Mouse (Mus musculus): ENCODE results near the gene Fam3a. TPM values are rescaled to one million over a fixed set of nuclear protein-coding genes. Genes with fewer than 3 reads are reported as not detected.

Fam3a gene
- polyA plus RNA-seq (2016; fragmentation: Nextera tagmentation; extraction: Ambion mirVana): 24.0 and 28.4 TPM in 2 replicates

DNA sequence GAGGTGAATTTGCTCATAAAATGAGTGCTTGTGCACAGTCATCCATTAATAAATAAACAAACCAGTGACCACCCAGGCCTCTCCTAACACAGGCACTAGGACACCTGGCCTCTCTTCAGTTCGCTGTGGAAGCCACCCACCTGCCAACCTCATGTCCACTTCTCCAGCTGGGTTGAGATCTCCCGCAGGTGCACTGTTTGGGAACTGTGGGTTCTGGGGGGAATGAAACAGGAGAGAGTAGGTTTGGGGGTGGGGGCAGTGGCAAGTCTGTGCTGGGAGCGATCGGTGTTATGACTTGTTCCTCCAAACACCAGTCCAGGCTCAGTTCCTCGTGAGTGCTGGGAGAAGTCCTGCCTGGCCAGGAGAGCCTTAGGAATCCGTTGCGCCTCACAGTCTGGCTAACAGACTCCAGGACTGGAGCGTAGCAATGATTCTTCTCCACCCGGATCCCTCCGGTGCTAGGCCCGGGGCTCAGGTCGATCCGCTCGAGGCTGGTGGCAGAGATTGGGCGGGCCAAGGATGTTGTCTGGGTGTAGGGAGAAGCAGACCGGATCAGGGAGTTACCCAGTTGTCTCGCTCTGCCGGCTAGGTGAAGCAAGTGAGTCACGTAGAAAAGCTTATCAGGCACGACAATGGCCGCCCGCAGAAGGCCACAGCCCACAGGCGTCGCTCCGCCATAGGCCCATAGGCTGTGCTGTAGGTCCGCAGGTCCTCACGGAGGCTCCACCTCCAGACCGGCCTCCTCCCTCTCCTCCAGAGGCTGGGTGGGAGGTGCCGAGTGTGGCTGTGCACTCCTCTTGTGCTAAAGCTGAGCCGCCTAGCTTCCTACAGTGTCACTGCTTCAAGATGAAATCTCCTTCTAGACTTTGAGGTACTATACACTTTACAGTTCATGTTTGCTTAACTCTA, at the start of gene Fam3a, which contains the start of gene Ikbkg:
Gene Fam3a, minus strand, starts transcription at position 738 of the 909 bp plus-strand sequence.
Gene Ikbkg, plus strand, starts transcription at position 756 of the 909 bp plus-strand sequence.
- peaks cover 7% of the 10 kb centered on the region for H3K4me1 ChIP-seq
- H3K27me3 ChIP-seq (ENCODE audit: low read depth, poor library complexity, severe bottlenecking): peaks cover 12% of the 10 kb centered on the region; the same call in 1 of the 2 replicates
- 17% methylated on average over 30 of the region's 30 CpGs for WGBS
- H3K9me3 ChIP-seq (replicated peaks): no peaks in the 10 kb centered on the region
- H3K27ac ChIP-seq: peak within 1 kb of the TSS; percentile 93
- H3K36me3 ChIP-seq: peaks cover 7% of the 10 kb centered on the region; the same call in 1 of the 2 replicates
- DNase-seq (ENCODE audit: low spot score): peak; percentile 73
- H3K4me3 ChIP-seq: peak within 1 kb of the TSS; percentile 60

DNA sequence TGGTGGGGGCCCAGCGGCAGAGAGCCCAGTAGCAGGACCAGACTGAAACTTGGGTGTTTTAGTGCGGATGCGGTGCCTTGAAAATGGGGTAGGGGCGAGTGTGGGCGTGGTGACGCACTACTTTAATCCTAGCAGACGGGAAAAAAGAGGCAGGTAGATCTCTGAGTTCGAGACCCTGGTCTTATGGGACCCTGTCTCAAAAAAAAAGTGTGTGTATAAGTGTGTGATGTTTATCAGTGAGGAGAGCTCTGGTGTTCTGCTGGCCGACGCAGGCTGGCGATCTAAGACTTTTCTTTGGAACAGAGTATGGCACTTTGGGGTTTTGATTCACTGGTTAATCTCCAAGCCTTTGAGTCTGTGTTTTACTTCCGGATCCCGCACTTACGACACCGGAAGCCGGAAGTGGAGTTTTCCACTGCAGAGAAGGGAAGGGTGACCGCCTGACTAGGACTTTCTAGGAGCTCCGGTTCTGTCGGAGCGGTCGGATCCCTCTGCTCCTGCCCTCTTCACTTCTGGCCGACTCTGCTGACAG, 36.3 kb upstream of the Fam3a start:
- peaks cover 6% of the 10 kb centered on the region; the same call in 1 of the 2 replicates for H3K27me3 ChIP-seq (ENCODE audit: low read depth, poor library complexity, severe bottlenecking)
- DNase-seq (ENCODE audit: low spot score): peak; percentile 76
- H3K27ac ChIP-seq: peak overlapping the region; percentile 84
- H3K9me3 ChIP-seq (replicated peaks): no peaks in the 10 kb centered on the region
- H3K4me3 ChIP-seq: peak overlapping the region; percentile 61
- peaks cover 16% of the 10 kb centered on the region for H3K36me3 ChIP-seq
- H3K4me1 ChIP-seq: no peaks in the 10 kb centered on the region; the same call in 1 of the 2 replicates
- 11% methylated on average over 22 of the region's 22 CpGs for WGBS

DNA sequence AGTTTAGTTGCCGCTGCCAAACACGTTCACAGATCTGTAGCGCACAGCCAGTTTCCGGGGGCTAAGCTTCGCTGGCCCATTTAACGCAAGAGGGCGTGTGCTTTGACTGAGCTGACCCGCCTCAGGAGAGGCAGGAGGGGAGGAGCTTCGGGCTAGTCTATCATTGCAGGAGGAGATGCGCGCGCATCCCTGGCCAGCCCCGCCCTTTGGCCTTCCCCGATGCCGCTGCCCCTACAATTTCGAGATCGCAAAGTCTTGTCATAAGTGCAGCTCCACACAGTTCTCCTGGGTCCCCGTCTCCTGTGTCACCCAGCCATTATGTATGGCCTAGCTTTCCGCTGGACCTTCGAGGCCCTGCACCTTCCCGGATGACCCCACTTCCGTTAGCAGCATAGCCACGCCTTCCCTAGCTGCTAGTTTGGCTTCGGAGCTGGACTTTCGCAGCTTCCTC, 35.8 kb upstream of the Fam3a start, which contains the start of gene G6pdx:
Gene G6pdx, minus strand, starts transcription at position 369 of the 451 bp plus-strand sequence.
- Histone ChIP-seq H3K27ac (peak within 1 kb of the TSS; percentile 84), H3K9me3 (replicated peaks) (no peaks in the 10 kb centered on the region), H3K4me3 (peak within 1 kb of the TSS; percentile 61), H3K4me1 (no peaks in the 10 kb centered on the region; the same call in 1 of the 2 replicates), H3K27me3 (ENCODE audit: low read depth, poor library complexity, severe bottlenecking) (peaks cover 6% of the 10 kb centered on the region; the same call in 1 of the 2 replicates), H3K36me3 (peaks cover 11% of the 10 kb centered on the region)
- WGBS: 19% methylated on average over 25 of the region's 25 CpGs
- DNase-seq (ENCODE audit: low spot score): peak; percentile 82

DNA sequence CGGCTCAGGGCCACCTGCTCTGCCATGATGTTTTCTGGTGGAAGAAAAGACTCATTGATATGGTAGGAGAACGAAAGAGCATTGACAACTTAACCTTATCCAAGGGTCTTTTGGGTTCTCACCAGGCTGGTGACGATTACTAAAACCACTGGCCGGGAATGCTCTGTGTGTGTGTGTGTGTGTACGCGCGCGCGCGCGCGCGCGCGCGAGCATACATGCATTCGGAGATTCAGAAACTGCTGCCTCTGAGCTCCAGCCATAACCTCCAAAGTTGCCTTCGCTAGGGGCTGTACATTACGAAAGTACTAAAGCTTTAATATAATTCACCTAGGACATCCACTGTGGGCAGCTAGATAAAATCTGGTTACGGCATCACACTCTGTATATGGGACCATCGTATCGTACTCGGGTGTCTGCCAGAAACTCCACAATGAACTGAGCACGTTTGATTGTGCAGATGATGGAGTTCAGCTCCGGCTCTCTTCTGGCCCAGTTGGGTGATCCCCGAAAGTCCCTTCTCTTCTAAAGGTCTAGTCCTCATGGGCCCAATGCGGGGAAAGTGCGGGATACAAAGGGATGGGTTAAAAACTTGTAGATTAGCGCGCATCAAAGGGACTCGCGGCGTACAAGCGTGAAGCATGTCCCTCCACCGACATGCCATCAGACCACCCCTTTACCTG, 35.2 kb upstream of the Fam3a start:
- DNase-seq (ENCODE audit: low spot score): peak; percentile 30
- 14% methylated on average over 35 of the region's 35 CpGs for WGBS
- Histone ChIP-seq H3K9me3 (replicated peaks) (no peaks in the 10 kb centered on the region), H3K4me1 (no peaks in the 10 kb centered on the region; the same call in 1 of the 2 replicates), H3K27me3 (ENCODE audit: low read depth, poor library complexity, severe bottlenecking) (peaks cover 6% of the 10 kb centered on the region; the same call in 1 of the 2 replicates), H3K36me3 (peaks cover 6% of the 10 kb centered on the region; the same call in 1 of the 2 replicates), H3K4me3 (peak overlapping the region; percentile 61), H3K27ac (peak overlapping the region; percentile 84)

DNA sequence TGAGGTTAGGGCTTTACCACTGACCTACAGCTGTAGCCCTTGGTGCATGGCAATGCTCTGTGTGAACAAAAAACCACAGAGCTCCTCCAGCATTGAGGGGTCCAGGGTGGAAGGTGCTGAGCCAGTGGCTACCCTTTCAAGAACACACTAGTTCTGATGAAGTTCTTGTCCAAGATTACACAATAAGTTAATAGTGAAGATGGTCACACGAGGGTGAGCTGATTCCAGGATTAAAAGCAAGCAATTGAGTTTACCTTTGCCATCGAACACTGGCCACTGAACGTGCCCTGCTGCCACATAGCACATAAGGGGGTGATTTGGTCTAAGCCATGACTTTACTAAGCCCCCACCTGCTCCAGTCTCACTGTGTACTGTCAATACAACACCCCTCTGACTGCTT, 34.0 kb upstream of the Fam3a start:
- 90% methylated on average over 3 of the region's 3 CpGs for WGBS
- DNase-seq (ENCODE audit: low spot score): no peak
- no peaks in the 10 kb centered on the region for H3K36me3 ChIP-seq
- H3K9me3 ChIP-seq (replicated peaks): no peaks in the 10 kb centered on the region
- no peaks in the 10 kb centered on the region; the same call in 1 of the 2 replicates for H3K4me1 ChIP-seq
- H3K27ac ChIP-seq: no peak overlapping the region
- H3K27me3 ChIP-seq (ENCODE audit: low read depth, poor library complexity, severe bottlenecking): peaks cover 6% of the 10 kb centered on the region; the same call in 1 of the 2 replicates
- no peak overlapping the region for H3K4me3 ChIP-seq

DNA sequence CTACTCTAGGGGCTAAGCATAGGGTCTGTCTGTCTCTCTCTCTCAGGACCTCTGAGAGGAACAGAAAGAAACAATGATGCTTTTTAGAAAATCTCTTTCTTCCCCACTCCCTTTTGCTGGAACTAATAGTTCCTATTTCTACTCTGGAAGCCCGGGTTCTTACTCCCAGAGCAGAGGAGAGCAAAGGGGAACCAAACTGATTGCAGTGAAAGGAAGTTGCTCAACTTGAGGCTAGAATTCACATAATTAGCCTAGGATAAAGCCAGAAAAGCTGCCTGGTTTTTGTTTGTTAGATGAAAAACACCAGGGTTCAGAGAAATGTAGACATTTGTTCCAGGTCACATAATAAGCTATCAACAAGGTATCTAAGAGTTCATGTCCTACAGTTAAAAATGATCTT, 33.2 kb upstream of the Fam3a start:
- Histone ChIP-seq H3K36me3 (no peaks in the 10 kb centered on the region), H3K27ac (no peak overlapping the region), H3K9me3 (replicated peaks) (no peaks in the 10 kb centered on the region), H3K27me3 (ENCODE audit: low read depth, poor library complexity, severe bottlenecking) (peaks cover 6% of the 10 kb centered on the region; the same call in 1 of the 2 replicates), H3K4me1 (no peaks in the 10 kb centered on the region; the same call in 1 of the 2 replicates), H3K4me3 (no peak overlapping the region)
- 83% methylated on average over 1 of the region's 1 CpGs for WGBS
- no peak for DNase-seq (ENCODE audit: low spot score)

DNA sequence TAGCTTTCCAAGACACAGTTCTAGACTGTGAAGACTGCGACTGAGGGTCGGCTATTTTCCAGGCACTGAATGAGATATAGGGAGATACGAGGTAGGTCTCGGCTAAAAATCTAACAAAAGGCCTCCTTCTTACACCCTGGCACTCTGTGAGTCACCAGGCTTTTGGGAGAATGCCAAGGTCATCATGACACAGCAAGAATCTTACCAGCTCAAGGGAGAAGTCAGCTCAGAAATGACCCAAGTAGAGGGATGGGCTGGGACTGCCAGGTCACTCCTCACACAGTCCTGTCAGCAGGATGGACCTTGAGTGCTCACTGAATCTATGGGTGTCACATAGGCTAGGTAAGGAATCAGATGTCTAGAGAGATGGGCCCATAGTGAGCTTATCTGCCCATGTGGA, 32.1 kb upstream of the Fam3a start:
- H3K9me3 ChIP-seq (replicated peaks): no peaks in the 10 kb centered on the region
- H3K27ac ChIP-seq: no peak overlapping the region
- H3K27me3 ChIP-seq (ENCODE audit: low read depth, poor library complexity, severe bottlenecking): peaks cover 6% of the 10 kb centered on the region; the same call in 1 of the 2 replicates
- WGBS: 94% methylated on average over 4 of the region's 4 CpGs
- DNase-seq (ENCODE audit: low spot score): no peak
- no peaks in the 10 kb centered on the region; the same call in 1 of the 2 replicates for H3K4me1 ChIP-seq
- H3K4me3 ChIP-seq: no peak overlapping the region
- H3K36me3 ChIP-seq: no peaks in the 10 kb centered on the region

DNA sequence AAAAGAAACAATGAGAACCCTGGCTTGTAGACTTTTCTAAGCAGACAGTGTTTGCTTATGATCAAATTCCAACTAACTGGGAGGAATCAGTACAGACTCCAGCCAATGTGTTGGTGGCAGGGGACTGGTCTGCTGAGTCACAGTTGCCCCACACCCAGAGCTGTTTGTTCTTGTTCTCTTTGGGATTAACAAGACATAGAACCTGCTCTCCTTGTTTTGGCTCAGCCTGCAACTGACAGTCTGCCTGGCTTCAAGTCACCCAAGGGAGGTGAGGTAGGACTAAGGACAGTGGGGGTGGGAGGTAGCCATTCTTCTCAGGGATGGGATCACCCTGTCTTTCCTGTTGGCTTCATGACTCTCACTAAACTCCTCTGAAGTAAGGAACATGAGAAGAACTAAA, 31.4 kb upstream of the Fam3a start:
- no peak for DNase-seq (ENCODE audit: low spot score)
- Histone ChIP-seq H3K4me3 (no peak overlapping the region), H3K9me3 (replicated peaks) (no peaks in the 10 kb centered on the region), H3K27me3 (ENCODE audit: low read depth, poor library complexity, severe bottlenecking) (peaks cover 6% of the 10 kb centered on the region; the same call in 1 of the 2 replicates), H3K36me3 (no peaks in the 10 kb centered on the region), H3K27ac (no peak overlapping the region), H3K4me1 (no peaks in the 10 kb centered on the region)

DNA sequence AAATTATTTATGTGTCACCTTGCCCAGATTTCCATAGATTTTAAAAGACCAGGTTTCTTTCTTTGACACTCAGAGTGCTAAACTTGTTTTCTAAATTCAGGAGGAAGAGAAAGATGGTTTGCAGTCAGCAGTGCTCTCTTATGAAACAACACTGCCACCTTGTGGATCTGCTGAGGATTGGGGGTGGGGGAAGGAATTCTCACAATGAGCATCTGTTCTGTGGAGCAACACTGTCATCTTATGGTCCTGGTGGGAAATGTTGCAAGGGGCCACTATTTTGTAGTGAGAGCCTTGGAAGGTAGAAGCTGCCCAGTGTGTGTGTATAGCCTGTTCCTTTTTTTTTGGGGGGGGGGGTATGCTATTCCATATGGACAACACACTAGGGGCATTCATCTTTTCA, 20.3 kb upstream of the Fam3a start:
- peaks cover 15% of the 10 kb centered on the region for H3K36me3 ChIP-seq
- no peaks in the 10 kb centered on the region for H3K4me1 ChIP-seq
- peak; percentile 61 for DNase-seq (ENCODE audit: low spot score)
- no peak overlapping the region for H3K27ac ChIP-seq
- H3K9me3 ChIP-seq (replicated peaks): no peaks in the 10 kb centered on the region
- H3K4me3 ChIP-seq: no peak overlapping the region
- H3K27me3 ChIP-seq (ENCODE audit: low read depth, poor library complexity, severe bottlenecking): peaks cover 5% of the 10 kb centered on the region; the same call in 1 of the 2 replicates

DNA sequence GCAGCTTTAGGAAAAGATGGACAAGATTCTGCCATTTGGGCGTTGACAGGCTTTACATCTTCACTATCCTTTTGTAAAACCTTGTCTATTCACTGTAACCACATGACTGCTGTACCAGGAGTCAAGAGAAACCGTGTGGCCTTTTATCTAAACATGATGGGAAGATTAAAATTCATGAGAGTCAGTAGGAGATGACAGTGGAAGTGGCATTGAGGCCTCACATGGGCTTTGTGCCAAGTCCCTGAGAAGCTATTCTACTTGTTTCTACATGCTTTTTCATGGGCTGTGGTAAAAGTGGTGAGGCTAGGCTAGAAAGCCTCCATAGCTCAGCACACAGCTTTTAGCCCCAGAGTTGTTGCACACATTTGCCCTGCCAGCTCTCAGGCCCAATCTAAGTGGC, 15.3 kb upstream of the Fam3a start:
- 76% methylated on average over 2 of the region's 2 CpGs for WGBS
- Histone ChIP-seq H3K27me3 (ENCODE audit: low read depth, poor library complexity, severe bottlenecking) (peaks cover 5% of the 10 kb centered on the region; the same call in 1 of the 2 replicates), H3K36me3 (peaks cover 15% of the 10 kb centered on the region), H3K27ac (no peak overlapping the region), H3K4me1 (no peaks in the 10 kb centered on the region), H3K9me3 (replicated peaks) (no peaks in the 10 kb centered on the region), H3K4me3 (no peak overlapping the region)
- no peak for DNase-seq (ENCODE audit: low spot score)

DNA sequence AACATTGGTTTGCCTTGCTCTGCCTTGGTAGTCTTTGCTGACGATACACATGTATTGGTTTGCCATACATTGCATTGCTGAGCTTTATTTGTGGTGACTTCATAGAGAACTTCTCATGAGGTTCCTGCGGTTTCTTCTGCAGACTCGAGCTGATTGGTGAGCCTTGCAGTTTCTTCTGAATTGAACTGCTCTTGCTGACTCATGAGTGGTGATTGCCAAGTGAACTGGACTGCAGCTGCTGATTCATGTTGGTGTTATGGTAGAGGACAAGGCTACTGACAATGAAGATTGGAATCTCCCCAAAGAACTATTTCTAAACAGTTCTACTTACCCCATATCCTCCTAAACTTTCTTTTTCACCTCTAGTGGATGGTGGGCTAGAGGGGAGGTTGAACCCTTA, 7.1 kb upstream of the Fam3a start:
- DNase-seq (ENCODE audit: low spot score): no peak
- 92% methylated on average over 3 of the region's 3 CpGs for WGBS
- no peaks in the 10 kb centered on the region for H3K27me3 ChIP-seq (ENCODE audit: low read depth, poor library complexity, severe bottlenecking)

DNA sequence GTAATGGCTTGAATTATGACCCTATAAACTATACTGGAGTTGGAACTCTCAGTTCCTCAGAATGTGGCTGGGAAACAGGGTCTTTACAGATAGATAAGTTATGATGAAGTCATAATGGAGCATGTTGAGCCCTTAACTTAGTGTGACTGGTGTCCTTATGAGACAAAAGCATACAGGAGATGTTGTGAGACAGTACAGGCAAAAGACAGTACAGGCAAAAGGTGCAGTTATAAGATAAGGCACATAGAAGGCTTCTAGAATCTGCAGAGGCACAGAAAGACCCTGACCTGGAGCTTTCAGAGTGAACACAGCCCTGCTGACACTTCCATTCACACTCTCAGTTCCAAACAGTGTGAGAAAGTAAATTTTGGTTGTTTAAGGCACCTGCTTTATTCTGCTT, 4.9 kb downstream of the Fam3a start:
- no peak overlapping the region for H3K4me3 ChIP-seq
- H3K27me3 ChIP-seq (ENCODE audit: low read depth, poor library complexity, severe bottlenecking): peaks cover 22% of the 10 kb centered on the region; the same call in 1 of the 2 replicates
- peaks cover 40% of the 10 kb centered on the region for H3K36me3 ChIP-seq
- DNase-seq (ENCODE audit: low spot score): no peak
- H3K27ac ChIP-seq: no peak overlapping the region
- H3K9me3 ChIP-seq (replicated peaks): no peaks in the 10 kb centered on the region
- peaks cover 3% of the 10 kb centered on the region for H3K4me1 ChIP-seq

More for the DNA sequence above, 7.1 kb upstream of the Fam3a start:
- Histone ChIP-seq H3K4me1 (no peaks in the 10 kb centered on the region), H3K27ac (no peak overlapping the region), H3K9me3 (replicated peaks) (no peaks in the 10 kb centered on the region), H3K36me3 (no peaks in the 10 kb centered on the region), H3K4me3 (no peak overlapping the region)

All from limb, embryonic 10.5 days (tissue).